Mouse (Mus musculus): Measurements from ENCODE around the gene Mt3.
A peak's percentile ranks its signal among the peaks of the same experiment; 100 is the strongest.

Gene Mt3

GRCm38 (mm10) chr8:94187290-94188002 is 35.0 kb downstream of the Mt3 start:
- no peak for DNase-seq

- peak; percentile 20 for DNase-seq
Observed at GRCm38 (mm10) chr8:94189275-94190031, 37.0 kb downstream of the Mt3 start.

GRCm38 (mm10) chr8:94191101-94191691 is 38.8 kb downstream of the Mt3 start:
- peak; percentile 77 for DNase-seq

- DNase-seq: no peak
Observed at GRCm38 (mm10) chr8:94192926-94193325, 40.5 kb downstream of the Mt3 start.

- no peak for DNase-seq
Observed at GRCm38 (mm10) chr8:94194591-94195223, 42.3 kb downstream of the Mt3 start.

GRCm38 (mm10) chr8:94199202-94199869 is 46.9 kb downstream of the Mt3 start:
- peak; percentile 65 for DNase-seq

Measured in lung, postnatal 14 days (tissue).